Mouse (Mus musculus): Measurements from ENCODE around the gene Gtf2ird2. TPM values are rescaled to one million over a fixed set of nuclear protein-coding genes. Genes with fewer than 3 reads are reported as not detected.

Gtf2ird2 gene
- total RNA-seq, 2 experiments from 2014 or later, result 14.9 to 17.6 TPM

GRCm38 (mm10) chr5:134260001-134260636 lies 76.3 kb downstream of the Gtf2ird2 start:
- DNase-seq (ENCODE audit: low spot score in 2 of 2), result no peak

- DNase-seq (ENCODE audit: low spot score in 2 of 2), result no peak
These were observed 82.1 kb downstream of the Gtf2ird2 start for GRCm38 (mm10) chr5:134265890-134266289.

- DNase-seq (ENCODE audit: low spot score in 2 of 2), result no peak
These were observed 82.6 kb downstream of the Gtf2ird2 start for GRCm38 (mm10) chr5:134266404-134266803.

- no peak for DNase-seq (ENCODE audit: low spot score in 2 of 2)
These were observed 84.9 kb downstream of the Gtf2ird2 start for GRCm38 (mm10) chr5:134268751-134269150.

- no peak for DNase-seq (ENCODE audit: low spot score in 2 of 2)
These were observed 85.9 kb downstream of the Gtf2ird2 start for GRCm38 (mm10) chr5:134269751-134270150.

- no peak for DNase-seq (ENCODE audit: low spot score in 2 of 2)
These were observed 86.7 kb downstream of the Gtf2ird2 start for GRCm38 (mm10) chr5:134270566-134270965.

GRCm38 (mm10) chr5:134271421-134271820 lies 87.6 kb downstream of the Gtf2ird2 start:
- no peak for DNase-seq (ENCODE audit: low spot score in 2 of 2)

- no peak for DNase-seq (ENCODE audit: low spot score in 2 of 2)
These were observed 88.9 kb downstream of the Gtf2ird2 start for GRCm38 (mm10) chr5:134272761-134273160.

- no peak for DNase-seq (ENCODE audit: low spot score in 2 of 2)
These were observed 89.9 kb downstream of the Gtf2ird2 start for GRCm38 (mm10) chr5:134273761-134274160.

Other genes with a start within 250 kb of the Gtf2ird2 start
- gene Castor2, start 84.3 kb upstream of the Gtf2ird2 start, total RNA-seq (2021), result 10 to 100 TPM; 71.2 to 88.0 TPM
- gene Rcc1l, start 7.2 kb upstream of the Gtf2ird2 start, total RNA-seq (2021), result 10 to 100 TPM; 14.1 to 15.7 TPM
- 1 to 10 TPM; 5.3 to 7.7 TPM for gene Ncf1, start 45.6 kb downstream of the Gtf2ird2 start, total RNA-seq (2021)
- gene Gtf2i, start 130.7 kb downstream of the Gtf2ird2 start, total RNA-seq (2021), result 100 to 1,000 TPM; 204 to 207 TPM

Measured in left cerebral cortex, adult 18-20 months (tissue).